Mouse (Mus musculus): Measurements from ENCODE around the gene Olfr215.
"Not testable (repeated sequence)": the region's sequence is repeated elsewhere in the genome, so short reads cannot be mapped to it uniquely, and the experiment has no call there.

The Olfr215 gene

DNA sequence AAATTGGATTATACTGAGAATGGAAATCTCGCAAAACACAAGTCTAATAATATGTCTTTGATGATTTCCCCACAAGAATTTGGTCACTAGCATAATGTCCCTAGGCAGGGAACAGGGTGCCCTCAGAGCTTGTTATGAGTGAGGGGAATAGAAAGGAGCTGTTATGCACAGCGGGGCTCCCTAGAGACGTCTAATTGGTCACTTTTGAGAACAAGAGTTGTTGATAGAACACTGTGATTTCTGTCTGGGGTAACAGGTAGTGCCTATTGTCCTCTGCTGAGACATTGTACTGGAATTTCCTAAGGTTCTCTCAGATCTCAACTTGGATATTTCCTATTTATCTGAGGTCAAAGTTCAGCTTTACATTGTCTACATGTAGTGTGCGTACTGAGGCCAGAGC is at the start of gene Olfr215:
Gene Olfr215, minus strand, starts transcription at position 101 of the 400 bp plus-strand sequence.
- no peak for DNase-seq

DNA sequence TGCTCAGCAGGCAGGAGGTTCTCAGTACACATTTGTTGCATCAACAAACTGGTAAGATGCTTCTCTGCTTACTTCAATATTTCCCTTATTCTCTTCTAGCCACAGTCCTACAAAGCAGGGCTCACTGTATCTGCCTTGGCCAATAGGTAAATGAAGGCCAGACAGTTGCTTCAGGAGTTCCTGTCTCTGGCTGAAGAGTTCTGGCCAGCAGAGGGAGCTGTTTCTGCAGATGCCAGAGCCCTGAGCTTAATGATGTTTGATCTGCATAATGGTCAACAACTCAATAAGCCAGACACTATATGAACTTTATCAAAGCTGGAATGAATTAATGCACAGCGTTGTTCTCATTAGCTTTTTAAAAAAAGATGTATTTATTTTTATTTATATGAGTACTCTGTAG is 48.1 kb upstream of the Olfr215 start:
- DNase-seq: peak; percentile 69 to 70

DNA sequence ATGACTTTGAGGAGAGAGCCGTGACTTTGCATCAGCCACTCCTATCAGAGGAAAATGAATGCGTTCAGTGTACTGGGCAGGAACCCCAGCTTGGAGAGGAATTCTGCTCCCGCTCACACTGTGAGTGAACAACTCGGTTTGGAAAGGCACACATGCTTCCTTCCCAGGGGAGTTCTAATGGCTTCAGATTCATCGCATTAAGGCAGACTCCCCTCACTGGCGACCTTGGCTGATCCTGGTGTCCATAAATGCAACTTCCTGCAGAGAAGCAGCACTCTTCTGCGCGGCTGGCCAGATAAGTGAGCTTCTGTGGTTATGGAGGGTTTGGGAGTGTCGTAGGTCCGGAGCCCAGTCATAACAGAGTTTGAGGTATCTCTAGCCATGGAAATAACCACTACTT is 45.8 kb upstream of the Olfr215 start:
- DNase-seq: no peak

DNA sequence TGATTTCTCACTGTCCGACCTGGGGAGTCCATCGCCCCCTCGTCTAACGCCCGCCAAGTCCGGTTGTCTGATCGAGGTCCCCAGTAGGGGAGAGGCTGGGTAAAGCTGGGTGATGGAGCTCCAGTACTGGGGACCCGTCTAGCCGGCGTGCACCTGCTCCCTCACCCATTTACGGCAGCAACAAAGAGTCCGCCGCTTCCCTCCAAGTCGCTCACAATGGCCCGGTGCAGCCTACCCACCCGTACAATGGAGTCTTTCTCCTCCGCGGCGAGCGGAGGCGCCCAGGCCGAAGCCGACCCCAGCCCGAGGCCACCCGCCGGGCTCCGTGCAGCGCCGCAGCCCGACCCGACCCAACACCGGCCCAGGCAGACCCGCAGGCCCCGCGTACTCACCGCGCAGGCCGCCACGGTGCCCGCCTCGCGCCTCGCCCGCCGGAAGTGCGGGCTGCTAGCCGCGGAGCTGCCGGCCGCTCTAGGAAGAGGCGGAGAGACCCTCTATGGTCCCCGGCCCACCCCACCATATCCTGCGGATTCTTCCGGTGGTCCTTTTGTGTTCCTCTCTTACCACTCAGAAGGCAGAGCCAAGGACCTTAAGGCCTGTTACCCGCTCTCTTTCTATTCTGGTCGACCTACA is 44.7 kb upstream of the Olfr215 start, which contains the start of gene Zfp422:
Gene Zfp422, minus strand, starts transcription at position 461 of the 633 bp plus-strand sequence.
- peak; percentile 63 to 81 for DNase-seq

DNA sequence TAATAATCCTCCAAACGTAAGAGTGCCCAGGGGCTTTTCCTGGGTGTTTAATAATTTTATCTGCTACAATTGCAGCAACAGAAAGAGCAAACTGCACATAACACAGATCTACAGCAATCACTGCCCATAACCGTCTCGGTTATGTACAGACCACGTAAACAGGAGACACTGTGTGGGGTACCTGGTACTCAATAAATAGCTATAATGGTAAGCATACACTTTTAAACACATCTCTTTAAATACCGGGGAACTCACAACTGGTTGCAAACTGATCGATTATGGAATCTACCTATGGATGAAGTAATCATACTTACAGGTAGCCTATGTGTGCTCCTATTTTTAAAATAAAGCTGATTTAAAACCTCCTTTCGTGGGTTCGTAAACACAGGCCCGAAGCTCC is 44.1 kb upstream of the Olfr215 start:
- DNase-seq: no peak

DNA sequence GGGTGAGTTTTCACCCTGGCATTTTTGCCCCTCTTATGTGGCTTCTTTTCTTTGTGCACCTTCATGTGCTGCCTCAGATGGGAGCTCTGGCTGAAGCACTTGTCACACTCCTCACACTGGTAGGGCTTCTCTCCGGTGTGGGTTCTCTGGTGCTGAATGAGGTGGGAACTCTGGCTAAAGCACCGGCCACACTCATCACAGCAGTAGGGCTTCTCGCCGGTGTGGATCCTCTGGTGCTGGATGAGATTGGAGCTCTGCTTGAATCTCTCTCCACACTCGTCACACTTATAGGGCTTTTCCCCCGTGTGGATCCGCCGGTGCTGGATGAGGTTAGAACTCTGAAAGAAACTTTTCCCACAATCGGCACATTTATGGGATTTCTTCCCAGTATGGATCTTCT is 42.4 kb upstream of the Olfr215 start:
- not testable (repeated sequence) for DNase-seq

DNA sequence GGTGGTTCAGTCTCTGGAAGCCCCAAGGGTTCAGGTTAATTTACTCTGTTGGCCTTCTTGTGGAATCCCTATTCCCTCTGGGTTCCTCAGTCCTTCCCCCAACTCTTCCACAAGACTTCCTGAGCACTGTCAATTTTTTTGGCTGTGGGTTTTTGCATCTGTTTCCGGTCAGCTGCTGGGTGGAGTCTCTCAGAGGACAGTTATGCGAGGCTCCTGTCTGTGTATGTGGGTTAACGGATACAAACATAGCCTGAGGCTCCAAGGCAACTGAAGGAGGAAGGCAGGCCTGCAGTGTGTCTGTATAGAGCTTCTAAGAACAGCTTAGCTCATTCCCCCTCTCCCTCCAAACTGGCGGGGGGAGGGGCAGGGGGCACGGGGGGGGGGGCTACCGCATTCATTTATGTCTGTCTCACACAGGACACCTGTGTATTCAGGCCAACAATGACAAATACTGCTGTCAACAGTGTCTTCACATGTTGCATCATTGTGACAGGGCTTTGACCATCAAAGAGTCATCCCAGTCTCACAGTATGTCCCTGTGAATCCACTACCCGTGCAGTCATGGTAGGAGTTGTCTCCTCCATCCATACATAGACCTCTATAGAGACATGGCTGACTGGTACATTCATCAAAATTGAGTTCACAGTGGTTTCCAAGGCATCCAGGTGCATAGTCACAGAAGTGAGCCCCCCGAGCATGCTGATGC is 37.5 kb upstream of the Olfr215 start:
- DNase-seq: no peak

DNA sequence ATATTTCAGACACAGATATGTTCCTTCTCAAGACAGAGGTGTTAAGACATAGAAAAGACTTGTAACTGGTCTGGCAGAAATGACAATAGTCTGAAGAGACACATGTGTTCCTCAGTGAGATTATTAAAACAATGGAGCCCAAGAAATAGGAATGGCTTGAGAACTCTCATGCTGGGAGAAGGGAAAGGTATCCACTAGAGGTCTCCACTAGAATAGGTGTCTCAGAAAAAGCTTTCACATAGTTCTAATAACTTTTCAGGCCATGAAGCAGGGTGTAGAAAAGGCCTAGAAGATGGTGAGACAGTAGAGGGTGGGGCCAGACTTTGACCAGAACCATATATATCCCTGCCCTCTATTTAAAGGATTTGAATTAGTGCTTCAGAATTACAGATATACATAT is 34.1 kb upstream of the Olfr215 start:
- DNase-seq: no peak

DNA sequence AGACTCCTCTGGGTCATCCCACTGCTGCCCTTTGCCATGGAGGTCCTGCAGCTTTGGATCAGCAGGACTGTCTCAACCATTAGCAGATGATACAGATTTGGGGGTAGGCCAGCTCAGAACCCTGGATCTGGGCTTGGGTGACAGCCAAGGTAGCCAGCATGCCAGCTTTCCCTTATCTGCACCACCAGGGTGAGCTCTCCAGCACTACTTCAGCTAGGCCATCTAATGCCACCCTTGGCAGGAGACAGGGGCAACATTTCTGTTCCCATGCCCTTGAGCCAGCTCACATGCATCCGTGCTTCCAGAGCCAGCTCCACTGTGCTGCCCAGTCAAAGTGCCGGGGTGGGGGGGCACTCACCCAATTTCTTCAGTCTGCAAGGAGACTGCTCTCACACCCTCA is 31.7 kb upstream of the Olfr215 start:
- DNase-seq: no peak

DNA sequence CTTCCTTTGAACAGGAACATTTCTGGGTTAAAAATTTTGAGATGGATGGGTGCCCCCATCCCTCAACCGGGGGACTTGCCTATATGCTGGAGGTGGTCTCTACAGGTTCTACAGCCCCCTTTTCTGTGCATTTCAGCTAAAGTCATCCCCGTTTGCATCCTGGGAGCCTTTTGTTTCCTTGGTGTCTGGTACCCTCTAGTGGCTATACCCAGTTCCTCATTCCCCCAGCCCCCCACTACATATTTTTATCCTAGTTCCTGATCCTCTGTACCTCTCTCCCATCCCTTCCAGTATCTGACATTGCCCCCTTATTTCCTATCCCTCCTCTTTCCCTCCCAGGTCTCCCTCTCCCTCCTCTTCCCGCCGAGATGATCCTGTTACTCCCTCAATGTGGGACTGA is 23.2 kb upstream of the Olfr215 start:
- DNase-seq: no peak

DNA sequence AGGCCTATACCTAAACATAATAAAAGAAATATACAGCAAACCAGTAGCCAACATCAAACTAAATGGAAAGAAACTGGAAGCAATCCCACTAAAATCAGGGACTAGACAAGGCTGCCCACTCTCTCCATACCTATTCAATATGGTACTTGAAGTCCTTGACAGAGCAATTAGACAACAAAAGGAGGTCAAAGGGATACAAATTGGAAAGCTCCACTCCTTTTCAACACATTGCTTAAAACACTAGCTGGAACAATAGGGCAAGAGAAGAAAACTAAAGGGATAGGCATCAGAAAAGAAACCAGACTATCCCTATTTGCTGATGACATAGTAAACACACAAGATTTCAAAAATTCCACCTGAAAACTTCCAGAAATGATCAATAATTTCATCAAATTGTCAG is 17.0 kb upstream of the Olfr215 start:
- not testable (repeated sequence) for DNase-seq

DNA sequence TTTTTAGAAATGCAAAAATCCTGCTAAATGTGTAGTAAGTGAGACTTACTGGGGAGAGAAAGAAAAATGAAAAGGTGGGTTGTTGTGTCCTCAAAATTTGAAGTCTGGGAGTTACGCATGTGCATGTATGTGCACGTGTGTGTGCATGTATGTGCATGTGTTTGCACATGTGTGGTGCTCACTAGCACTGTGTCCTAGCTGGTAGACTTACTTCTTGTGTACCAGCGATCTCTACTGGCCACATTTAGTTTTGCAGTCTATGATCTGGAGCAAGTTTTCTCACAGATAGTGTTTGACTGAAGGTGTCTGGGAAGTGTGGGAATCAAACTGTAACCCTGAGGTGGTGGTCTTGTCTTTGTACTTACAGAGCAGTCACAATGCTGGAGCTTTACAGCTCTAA is 14.2 kb downstream of the Olfr215 start:
- DNase-seq: peak; percentile 26 to 40

DNA sequence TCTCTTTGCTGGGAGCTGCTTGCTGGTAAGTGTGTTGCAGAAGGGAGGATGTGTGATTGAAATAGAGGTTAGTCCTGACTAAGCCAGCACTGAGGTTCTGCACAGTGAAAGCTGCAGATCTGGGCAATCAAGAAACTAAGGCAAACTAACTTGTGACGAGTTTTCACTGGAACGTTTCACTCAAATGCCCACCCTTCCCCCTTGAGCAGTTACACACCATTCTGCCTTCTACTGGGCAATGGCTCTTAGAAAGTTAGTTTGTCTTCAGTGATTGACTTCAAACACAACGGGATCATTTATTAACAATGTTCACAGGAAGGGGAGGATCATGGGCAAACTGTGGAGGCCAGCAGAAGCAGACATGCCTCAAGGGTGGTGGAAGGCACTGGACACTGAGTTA is 29.0 kb downstream of the Olfr215 start:
- DNase-seq: no peak

DNA sequence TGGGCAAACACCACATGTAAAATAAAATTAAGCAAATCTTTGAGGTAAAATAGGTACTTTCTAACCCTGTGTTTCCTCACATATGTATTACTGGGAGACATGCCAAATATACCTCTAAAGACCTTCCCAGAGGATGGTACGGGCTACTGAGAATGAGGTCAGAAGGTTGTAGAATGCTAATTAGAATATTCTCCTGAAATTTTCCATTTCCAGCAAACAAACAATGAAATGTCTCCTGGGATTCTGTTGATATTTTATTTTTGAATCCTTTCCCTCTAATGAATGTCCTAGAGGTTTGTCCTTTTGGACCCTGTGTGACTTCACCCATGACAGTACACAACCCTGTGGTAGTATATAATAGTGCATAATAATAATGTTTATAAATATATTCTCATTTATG is 30.1 kb downstream of the Olfr215 start, which contains the start of gene Olfr214:
Gene Olfr214, plus strand, starts transcription at position 301 of the 400 bp plus-strand sequence.
- no peak for DNase-seq

DNA sequence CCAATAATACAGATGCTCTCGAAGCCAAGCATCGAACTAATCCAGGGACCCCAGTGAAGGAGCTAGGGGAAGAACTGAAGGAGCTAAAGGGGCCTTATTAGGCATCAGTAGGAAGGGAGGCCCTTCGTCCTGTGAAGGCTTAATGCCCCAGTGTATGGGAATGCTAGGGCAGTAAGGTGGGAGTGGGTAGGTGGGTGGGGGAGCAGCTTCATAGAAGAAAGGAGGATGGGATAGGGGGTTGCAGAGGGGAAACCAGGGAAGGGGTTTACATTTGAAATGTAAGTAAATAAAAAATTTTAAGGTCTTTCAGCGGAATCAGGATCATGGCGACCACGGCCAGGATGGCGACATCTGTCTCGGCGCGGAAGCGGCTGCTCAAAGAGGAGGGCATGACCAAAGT is 33.2 kb downstream of the Olfr215 start, which contains the start of gene Gm5580:
Gene Gm5580, plus strand, starts transcription at position 301 of the 400 bp plus-strand sequence.
- not testable (repeated sequence) for DNase-seq

DNA sequence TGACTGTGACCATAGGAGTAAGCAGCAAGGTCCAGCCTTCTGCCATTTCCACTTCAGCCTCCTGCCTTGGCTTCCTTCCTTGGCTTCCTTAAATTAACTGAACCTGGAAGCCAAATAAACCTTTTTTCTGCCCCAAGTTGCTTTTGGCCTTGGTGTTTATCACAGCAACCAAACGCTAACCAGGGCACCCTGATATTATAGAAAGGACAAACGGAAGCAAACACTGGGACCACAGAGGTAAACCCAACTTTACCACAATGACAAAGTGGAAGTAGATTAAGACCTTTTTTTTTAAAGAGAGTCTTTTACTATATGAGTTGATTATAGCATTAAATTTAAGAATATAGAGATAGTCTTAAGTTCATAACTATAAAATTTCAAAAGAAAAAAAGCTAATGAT is 41.5 kb downstream of the Olfr215 start:
- no peak for DNase-seq

DNA sequence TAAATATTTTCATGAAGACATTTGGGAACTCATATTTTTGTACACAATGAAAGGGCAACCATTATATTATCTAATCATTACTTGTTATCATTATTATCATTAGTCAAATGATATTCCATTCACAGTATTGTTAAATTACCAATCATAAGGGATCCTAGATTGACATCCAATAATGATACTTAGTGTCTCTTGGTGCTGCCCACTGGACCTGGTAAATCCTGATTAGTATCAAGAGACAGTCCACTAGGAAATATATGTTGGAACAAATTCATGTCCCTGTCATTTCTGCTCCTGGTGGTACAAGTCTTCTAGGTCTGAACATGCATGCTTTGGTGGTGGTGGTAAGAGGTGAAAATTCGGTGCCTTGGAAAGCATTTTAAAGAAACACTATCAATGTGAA is 45.8 kb downstream of the Olfr215 start, which contains the start of gene Olfr213:
Gene Olfr213, plus strand, starts transcription at position 301 of the 400 bp plus-strand sequence.
- DNase-seq: no peak

Data from cerebellum, adult 18-20 months (tissue).